Comparison of ENCODE assay signal across 28 mouse cellular contexts in genomic region chr14:48925870-48926269, GRCm38 (mm10).
A peak's percentile ranks its signal among the peaks of the same experiment; 100 is the strongest.
DNase-seq lines count a peak whose midpoint lies in the region; ATAC-seq lines count a peak whose summit lies in the region.
"Had no signal": no experiment of that assay in that cellular context is flagged by ENCODE, and none has a peak within 500 bp of the region (broad histone marks: within the 10 kb centered on the region; RNA-seq: fewer than 3 reads in every experiment).

No protein-coding gene starts in this region.

- no peak for ATAC-seq in midbrain, embryonic 11.5 days (ENCODE audit: low FRiP score)
- ATAC-seq in midbrain, embryonic 16.5 days, result no peak
- no peak for ATAC-seq in erythroid progenitor cell, adult 5-6 weeks (replicated peaks; ENCODE audit: low FRiP score, poor library complexity, severe bottlenecking)
- ATAC-seq: activated CD4-positive, CD25-positive, alpha-beta regulatory T cell, adult 4 months; forebrain, embryonic 13.5 days; forebrain, embryonic 16.5 days; hindbrain, embryonic 16.5 days had no signal

- H3K4me1 ChIP-seq in midbrain, embryonic 11.5 days (ENCODE audit: control insufficient read depth, insufficient read depth, low read length), result no peaks in the 10 kb centered on the region
- no peaks in the 10 kb centered on the region for H3K4me1 ChIP-seq in midbrain, embryonic 16.5 days (ENCODE audit: control insufficient read depth, insufficient read depth, low read length)
- H3K4me1 ChIP-seq: embryonic facial prominence, embryonic 10.5 days; embryonic facial prominence, embryonic 13.5 days; forebrain, embryonic 10.5 days; forebrain, embryonic 13.5 days; hindbrain, embryonic 10.5 days; hindbrain, embryonic 13.5 days had no signal

- WGBS in midbrain, embryonic 11.5 days, result 71% methylated on average over 1 of the region's 1 CpGs
- WGBS in midbrain, embryonic 16.5 days, result 71% methylated on average over 1 of the region's 1 CpGs

- H3K4me3 ChIP-seq in midbrain, embryonic 11.5 days (ENCODE audit: low read depth, low read length), result no peak overlapping the region
- H3K4me3 ChIP-seq in midbrain, embryonic 16.5 days (ENCODE audit: low read depth, low read length), result no peak overlapping the region
- H3K4me3 ChIP-seq: embryonic facial prominence, embryonic 10.5 days; embryonic facial prominence, embryonic 13.5 days; erythroblast, embryonic 14.5 days; forebrain, embryonic 10.5 days; forebrain, embryonic 13.5 days; hindbrain, embryonic 10.5 days; hindbrain, embryonic 13.5 days had no signal

- no peaks in the 10 kb centered on the region for H3K27me3 ChIP-seq in midbrain, embryonic 11.5 days (ENCODE audit: control insufficient read depth, insufficient read depth, low read length)
- no peaks in the 10 kb centered on the region for H3K27me3 ChIP-seq in midbrain, embryonic 16.5 days (ENCODE audit: control insufficient read depth, insufficient read depth, low read depth, low read length)
- H3K27me3 ChIP-seq: embryonic facial prominence, embryonic 13.5 days; forebrain, embryonic 13.5 days; hindbrain, embryonic 13.5 days had no signal

- H3K4me2 ChIP-seq in midbrain, embryonic 11.5 days, result no peak overlapping the region
- no peak overlapping the region for H3K4me2 ChIP-seq in midbrain, embryonic 16.5 days (ENCODE audit: low read length)
- H3K4me2 ChIP-seq: embryonic facial prominence, embryonic 13.5 days; forebrain, embryonic 13.5 days; heart, embryonic 11.5 days; hindbrain, embryonic 13.5 days had no signal

- H3K36me3 ChIP-seq in midbrain, embryonic 11.5 days (ENCODE audit: control insufficient read depth, insufficient read depth, low read length), result no peaks in the 10 kb centered on the region
- H3K36me3 ChIP-seq in midbrain, embryonic 16.5 days (ENCODE audit: control insufficient read depth, insufficient read depth, low read length), result no peaks in the 10 kb centered on the region
- H3K36me3 ChIP-seq: embryonic facial prominence, embryonic 10.5 days; embryonic facial prominence, embryonic 13.5 days; forebrain, embryonic 10.5 days; hindbrain, embryonic 10.5 days; hindbrain, embryonic 13.5 days had no signal

- no peak overlapping the region for H3K27ac ChIP-seq in midbrain, embryonic 11.5 days (ENCODE audit: low read depth, low read length)
- H3K27ac ChIP-seq in midbrain, embryonic 16.5 days (ENCODE audit: low read length), result no peak overlapping the region
- H3K27ac ChIP-seq: embryonic facial prominence, embryonic 10.5 days; embryonic facial prominence, embryonic 13.5 days; forebrain, embryonic 10.5 days; forebrain, embryonic 13.5 days; hindbrain, embryonic 10.5 days; hindbrain, embryonic 13.5 days had no signal

- no peaks in the 10 kb centered on the region for H3K9me3 ChIP-seq in midbrain, embryonic 11.5 days (ENCODE audit: control insufficient read depth, low read length)
- H3K9me3 ChIP-seq in midbrain, embryonic 16.5 days (replicated peaks; ENCODE audit: control insufficient read depth, low read length, poor library complexity, severe bottlenecking), result no peaks in the 10 kb centered on the region
- H3K9me3 ChIP-seq: embryonic facial prominence, embryonic 10.5 days; embryonic facial prominence, embryonic 13.5 days; forebrain, embryonic 10.5 days; forebrain, embryonic 13.5 days; hindbrain, embryonic 10.5 days; hindbrain, embryonic 13.5 days had no signal

- no peak overlapping the region for H3K9ac ChIP-seq in midbrain, embryonic 11.5 days (ENCODE audit: low read length)
- no peak overlapping the region for H3K9ac ChIP-seq in midbrain, embryonic 16.5 days (ENCODE audit: low read depth, low read length)
- H3K9ac ChIP-seq: embryonic facial prominence, embryonic 13.5 days; forebrain, embryonic 13.5 days; hindbrain, embryonic 13.5 days had no signal

- DNase-seq in midbrain, embryonic 11.5 days (ENCODE audit: low spot score, missing footprints), result peak; percentile 53
- peak; percentile 57 for DNase-seq in thymus, postnatal 14 days
- DNase-seq in thymus, postnatal 4 days, result peak; percentile 36
- no peak for DNase-seq in spleen, postnatal 36 days (ENCODE audit: low spot score in 2 of 2)
- DNase-seq: adrenal gland, adult 8-10 months; adrenal gland, postnatal 25 days; cerebellum, adult 11-12 months; cerebellum, adult 8-10 months; cerebellum, postnatal 10 days; cerebellum, postnatal 36 days; embryo, embryonic 11 days; gastrocnemius, postnatal 10 days; gastrocnemius, postnatal 36 days; heart, adult 11 months; heart, postnatal 36 days had no signal

Comparison
In these comparisons a context has a peak if more than half of its experiments do, and no peak if none do; other contexts are left out.
1. DNase-seq: peak in midbrain, embryonic 11.5 days (single experiment), thymus, postnatal 14 days (single experiment) and thymus, postnatal 4 days (single experiment); none in spleen, postnatal 36 days (0 of 2).